1 mouse cellular context compared by ENCODE assay signal in genomic region chr17:56040030-56040856, GRCm38 (mm10).
TF ChIP-seq lines count a peak whose summit lies in the region.

Chaf1a (plus strand) TSS chr17:56040439.

TF ChIP-seq in CH12.LX, 34 proteins besides CTCF, POLR2A, EP300 and RAD21 (continued from another document):
- no peak for TF ChIP-seq IRF4 (IDR thresholded peaks at IDR 0.05; ENCODE audit: low read depth, low read length)
